Mouse (Mus musculus) cerebellum, adult 2 months (tissue): Measurements from ENCODE around the gene Frg2f1.

Source experiments
- CTCF ChIP-seq: fragments of 200-500 bp; IDR thresholded peaks from 2 replicates; pipeline ENCODE4 v1.5.1; 2011; ENCODE audit warnings: low read depth, mild to moderate bottlenecking, control low read depth, low read length, moderate library complexity, borderline replicate concordance; ENCODE audit not compliant: insufficient read depth
- POLR2A ChIP-seq: fragments of 200-500 bp; IDR thresholded peaks from 2 replicates; pipeline ENCODE4 v1.6.1; 2011; ENCODE audit warnings: low read length, control low read depth, borderline replicate concordance; ENCODE audit not compliant: insufficient read depth

- TF ChIP-seq POLR2A (no peak), CTCF (no peak)
Observed at GRCm38 (mm10) chr4:119540533-119540890, 1.2 kb upstream of the Frg2f1 start.
